Mouse (Mus musculus) intestine, embryonic 16.5 days (tissue): Measurements from ENCODE around the gene Ubc. TPM values are rescaled to one million over a fixed set of nuclear protein-coding genes. Genes with fewer than 3 reads are reported as not detected.

Source experiments
- ATAC-seq: fragments of 200-750 bp; cut with Nextera tagmentation; 2 replicates; pipeline ENCODE4 v1.8.0; 2017; ENCODE audit warnings: moderate TSS enrichment, moderate library complexity
- H3K27ac ChIP-seq: fragments of 300-500 bp; sonication (generic); 2 replicates; pipeline ENCODE4 v1.5.1; 2014; ENCODE audit warnings: mild to moderate bottlenecking, low read length
- H3K27me3 ChIP-seq: fragments of 300-500 bp; sonication (generic); replicated peaks from 2 replicates; pipeline ENCODE4 v1.6.1; 2014; ENCODE audit warnings: low read length, control low read depth, mixed read lengths; ENCODE audit not compliant: control insufficient read depth, insufficient read depth
- H3K36me3 ChIP-seq: fragments of 300-500 bp; sonication (generic); 2 replicates; pipeline ENCODE4 v1.6.1; 2014; ENCODE audit warnings: low read length, control low read depth; ENCODE audit not compliant: control insufficient read depth, insufficient read depth
- H3K4me1 ChIP-seq: fragments of 300-500 bp; sonication (generic); 2 replicates; pipeline ENCODE4 v1.6.1; 2014; ENCODE audit warnings: low read length, control low read depth, mixed read lengths; ENCODE audit not compliant: control insufficient read depth, insufficient read depth
- H3K4me2 ChIP-seq: fragments of 300-500 bp; sonication (generic); 2 replicates; pipeline ENCODE4 v1.6.1; 2014; ENCODE audit warnings: low read depth, low read length, control low read depth
- H3K4me3 ChIP-seq: fragments of 300-500 bp; sonication (generic); 2 replicates; pipeline ENCODE4 v1.5.1; 2014; ENCODE audit warnings: mild to moderate bottlenecking, low read length
- H3K9ac ChIP-seq: fragments of 300-500 bp; sonication (generic); 2 replicates; pipeline ENCODE4 v1.6.1; 2014; ENCODE audit warnings: low read depth, low read length
- H3K9me3 ChIP-seq: fragments of 300-500 bp; sonication (generic); 2 replicates; pipeline ENCODE4 v1.6.1; 2016; ENCODE audit warnings: low read length, control low read depth; ENCODE audit not compliant: control insufficient read depth
- WGBS: fragments of 180-500 bp; shearing (Covaris S2); extraction: QIAGEN DNeasy Blood & Tissue Kit; methylation state at CpG from one replicate; pipeline ENCODE4 v1.1.7; 2014; 5-methylcytosine and 5-hydroxymethylcytosine counted together
- polyA plus RNA-seq: library from polyadenylated mRNA; unstranded; fragments of >200 nt; fragmentation: Nextera tagmentation; extraction: Ambion mirVana; gene quantifications from 2 replicates; pipeline ENCODE4 v1.2.1, GENCODE M21; 2015

The Ubc gene
- polyA plus RNA-seq, 1 experiment from 2014 or later: 920 TPM

- 86% methylated on average over 2 of the region's 2 CpGs for WGBS
- Histone ChIP-seq H3K4me1 (no peaks in the 10 kb centered on the region), H3K27me3 (no peaks in the 10 kb centered on the region), H3K9me3 (no peaks in the 10 kb centered on the region), H3K4me2 (no peak overlapping the region), H3K36me3 (no peaks in the 10 kb centered on the region), H3K4me3 (no peak overlapping the region), H3K9ac (no peak overlapping the region), H3K27ac (no peak overlapping the region)
- no peak for ATAC-seq
Measured at GRCm38 (mm10) chr5:125375871-125376270, 14.1 kb downstream of the Ubc start.

- Histone ChIP-seq H3K36me3 (no peaks in the 10 kb centered on the region), H3K4me1 (no peaks in the 10 kb centered on the region), H3K4me3 (no peak overlapping the region), H3K4me2 (no peak overlapping the region), H3K27me3 (no peaks in the 10 kb centered on the region), H3K27ac (no peak overlapping the region), H3K9me3 (no peaks in the 10 kb centered on the region), H3K9ac (no peak overlapping the region)
- 74% methylated on average over 4 of the region's 4 CpGs for WGBS
- no peak for ATAC-seq
Measured at GRCm38 (mm10) chr5:125372027-125372426, 18.0 kb downstream of the Ubc start.

GRCm38 (mm10) chr5:125370950-125371693 is 18.9 kb downstream of the Ubc start:
- Histone ChIP-seq H3K27me3 (no peaks in the 10 kb centered on the region), H3K4me2 (no peak overlapping the region), H3K27ac (no peak overlapping the region), H3K36me3 (no peaks in the 10 kb centered on the region), H3K9ac (no peak overlapping the region), H3K4me3 (no peak overlapping the region), H3K9me3 (no peaks in the 10 kb centered on the region), H3K4me1 (no peaks in the 10 kb centered on the region)
- no peak for ATAC-seq
- 67% methylated on average over 7 of the region's 7 CpGs for WGBS

GRCm38 (mm10) chr5:125368568-125368967 is 21.4 kb downstream of the Ubc start:
- Histone ChIP-seq H3K4me1 (no peaks in the 10 kb centered on the region), H3K27me3 (no peaks in the 10 kb centered on the region), H3K4me3 (no peak overlapping the region), H3K9ac (no peak overlapping the region), H3K36me3 (no peaks in the 10 kb centered on the region), H3K27ac (no peak overlapping the region), H3K4me2 (no peak overlapping the region), H3K9me3 (no peaks in the 10 kb centered on the region)
- peak; percentile 20; the same call in 1 of the 2 replicates for ATAC-seq
- WGBS: under 1% methylated on average over 4 of the region's 4 CpGs

- Histone ChIP-seq H3K27ac (no peak overlapping the region), H3K4me2 (no peak overlapping the region), H3K36me3 (no peaks in the 10 kb centered on the region), H3K9ac (no peak overlapping the region), H3K27me3 (no peaks in the 10 kb centered on the region), H3K4me1 (no peaks in the 10 kb centered on the region), H3K9me3 (no peaks in the 10 kb centered on the region), H3K4me3 (no peak overlapping the region)
- WGBS: 70% methylated on average over 5 of the region's 5 CpGs
- no peak for ATAC-seq
Measured at GRCm38 (mm10) chr5:125368156-125368555, 21.8 kb downstream of the Ubc start.

GRCm38 (mm10) chr5:125364851-125365429 is 25.1 kb downstream of the Ubc start:
- Histone ChIP-seq H3K36me3 (no peaks in the 10 kb centered on the region), H3K4me1 (no peaks in the 10 kb centered on the region), H3K27me3 (no peaks in the 10 kb centered on the region), H3K9me3 (no peaks in the 10 kb centered on the region), H3K4me2 (no peak overlapping the region), H3K9ac (no peak overlapping the region), H3K4me3 (no peak overlapping the region), H3K27ac (peak overlapping the region; percentile 54)
- peak; percentile 90 for ATAC-seq
- 63% methylated on average over 4 of the region's 4 CpGs for WGBS

- no peak overlapping the region for H3K4me2 ChIP-seq
- H3K4me3 ChIP-seq: no peak overlapping the region
- no peaks in the 10 kb centered on the region for H3K4me1 ChIP-seq
- H3K27ac ChIP-seq: no peak overlapping the region
- peak; percentile 15; the same call in 1 of the 2 replicates for ATAC-seq
- no peaks in the 10 kb centered on the region for H3K36me3 ChIP-seq
- no peaks in the 10 kb centered on the region for H3K9me3 ChIP-seq
- H3K9ac ChIP-seq: no peak overlapping the region
- WGBS: 51% methylated on average over 7 of the region's 7 CpGs
- no peaks in the 10 kb centered on the region for H3K27me3 ChIP-seq
Measured at GRCm38 (mm10) chr5:125363894-125364293, 26.1 kb downstream of the Ubc start.

GRCm38 (mm10) chr5:125360981-125361510 is 29.0 kb downstream of the Ubc start:
- H3K27ac ChIP-seq: no peak overlapping the region

GRCm38 (mm10) chr5:125360566-125360965 is 29.4 kb downstream of the Ubc start:
- no peaks in the 10 kb centered on the region for H3K27me3 ChIP-seq
- WGBS: 66% methylated on average over 9 of the region's 9 CpGs
- ATAC-seq: no peak
- H3K9ac ChIP-seq: no peak overlapping the region
- no peaks in the 10 kb centered on the region for H3K4me1 ChIP-seq
- no peaks in the 10 kb centered on the region for H3K9me3 ChIP-seq
- H3K36me3 ChIP-seq: no peaks in the 10 kb centered on the region
- H3K27ac ChIP-seq: no peak overlapping the region
- no peak overlapping the region for H3K4me2 ChIP-seq
- H3K4me3 ChIP-seq: no peak overlapping the region

More at GRCm38 (mm10) chr5:125360981-125361510, 29.0 kb downstream of the Ubc start:
- H3K36me3 ChIP-seq: no peaks in the 10 kb centered on the region
- H3K9ac ChIP-seq: no peak overlapping the region
- no peak for ATAC-seq
- no peaks in the 10 kb centered on the region for H3K4me1 ChIP-seq
- 74% methylated on average over 16 of the region's 16 CpGs for WGBS
- H3K4me2 ChIP-seq: no peak overlapping the region
- no peaks in the 10 kb centered on the region for H3K27me3 ChIP-seq
- no peaks in the 10 kb centered on the region for H3K9me3 ChIP-seq
- H3K4me3 ChIP-seq: no peak overlapping the region
